Mouse (Mus musculus): Measurements from ENCODE around the gene Lrrc74a. TPM values are rescaled to one million over a fixed set of nuclear protein-coding genes. Genes with fewer than 3 reads are reported as not detected.

Gene Lrrc74a
- polyA plus RNA-seq, 1 experiment from 2014 or later = not detected

DNA sequence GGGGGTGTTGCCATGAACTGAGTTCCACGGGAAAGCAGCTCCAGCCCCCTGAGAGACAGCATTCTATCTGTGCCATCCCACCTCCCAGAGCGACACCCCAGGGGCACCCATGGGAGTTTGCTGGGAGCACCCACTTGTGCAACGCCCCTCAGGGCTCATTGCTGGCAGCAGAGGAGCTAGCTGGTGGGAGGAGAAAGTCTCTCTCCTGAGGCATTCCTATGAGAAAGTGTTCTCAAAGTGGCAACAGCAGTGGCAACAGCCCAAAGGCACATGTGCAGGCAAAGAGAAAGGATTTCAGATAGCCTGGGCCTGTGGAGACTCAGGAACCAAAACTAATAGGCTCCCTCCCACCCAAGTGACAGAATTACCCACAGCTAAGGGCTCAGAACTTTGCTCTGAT is 78.6 kb downstream of the Lrrc74a start:
- Histone ChIP-seq H3K4me1 (peaks cover 88% of the 10 kb centered on the region), H3K36me3 (no peaks in the 10 kb centered on the region), H3K4me2 (replicated peaks) (no peak overlapping the region), H3K4me3 (no peak overlapping the region), H3K9me3 (no peaks in the 10 kb centered on the region), H3K9ac (replicated peaks) (no peak overlapping the region), H3K27me3 (no peaks in the 10 kb centered on the region), H3K27ac (replicated peaks) (peak overlapping the region; percentile 38; the same call in 1 of the 2 replicates)
- ATAC-seq (replicated peaks) = no peak
- 74% methylated on average over 3 of the region's 3 CpGs for WGBS

Other genes with a start within 250 kb of the Lrrc74a start
- 42.8 and 50.9 TPM in 2 replicates for gene Vash1, start 55.7 kb upstream of the Lrrc74a start, polyA plus RNA-seq (2015; fragmentation: Nextera tagmentation; extraction: Ambion mirVana)
- 10.6 and 10.7 TPM in 2 replicates for gene Angel1, start 7.9 kb upstream of the Lrrc74a start, polyA plus RNA-seq (2015; fragmentation: Nextera tagmentation; extraction: Ambion mirVana)
- 94.9 and 95.8 TPM in 2 replicates for gene Irf2bpl, start 150.4 kb downstream of the Lrrc74a start, polyA plus RNA-seq (2015; fragmentation: Nextera tagmentation; extraction: Ambion mirVana)
- 53.6 and 55.3 TPM in 2 replicates for gene Cipc, start 212.7 kb downstream of the Lrrc74a start, polyA plus RNA-seq (2015; fragmentation: Nextera tagmentation; extraction: Ambion mirVana)

All from forebrain, embryonic 15.5 days (tissue).